Mouse (Mus musculus): ENCODE measurements around the gene Scn10a. TPM values are rescaled to one million over a fixed set of nuclear protein-coding genes. Genes with fewer than 3 reads are reported as not detected.

The Scn10a gene
- total and polyA plus RNA-seq, 3 experiments: 0.11 TPM; not detected in 2

- Histone ChIP-seq H3K4me3 (ENCODE audit: low read depth, low read length) (no peak overlapping the region), H3K27me3 (ENCODE audit: insufficient read depth, low read length) (no peaks in the 10 kb centered on the region), H3K4me1 (ENCODE audit: insufficient read depth, low read depth, low read length) (no peaks in the 10 kb centered on the region), H3K36me3 (replicated peaks) (no peaks in the 10 kb centered on the region), H3K9me3 (replicated peaks) (peaks cover 90% of the 10 kb centered on the region)
- TF ChIP-seq GATA2 (IDR thresholded peaks at IDR 0.05; ENCODE audit: borderline replicate concordance, low read depth, low read length) (no peak), TAL1 (conservative IDR thresholded peaks at IDR 0.05; ENCODE audit: low read depth, low read length) (no peak)
- ATAC-seq (ENCODE audit: extremely low read depth, insufficient number of reproducible peaks, low FRiP score, poor library complexity, severe bottlenecking): no peak
- no peak for DNase-seq (ENCODE audit: low spot score)
Measured at GRCm38 (mm10) chr9:119656111-119656510, 63.0 kb downstream of the Scn10a start.

- peaks cover 89% of the 10 kb centered on the region for H3K9me3 ChIP-seq (replicated peaks)
- H3K4me1 ChIP-seq (ENCODE audit: insufficient read depth, low read depth, low read length): no peaks in the 10 kb centered on the region
- ATAC-seq (ENCODE audit: extremely low read depth, insufficient number of reproducible peaks, low FRiP score, poor library complexity, severe bottlenecking) (no peak), DNase-seq (ENCODE audit: low spot score) (no peak)
- no peak overlapping the region for H3K4me3 ChIP-seq (ENCODE audit: low read depth, low read length)
- H3K27me3 ChIP-seq (ENCODE audit: insufficient read depth, low read length): no peaks in the 10 kb centered on the region
- TF ChIP-seq GATA2 (IDR thresholded peaks at IDR 0.05; ENCODE audit: borderline replicate concordance, low read depth, low read length) (no peak), GATA1 (IDR thresholded peaks at IDR 0.05; ENCODE audit: borderline replicate concordance, low read length) (no peak), POLR2AphosphoS5 (IDR thresholded peaks at IDR 0.05; ENCODE audit: insufficient replicate concordance, low read depth, low read length) (no peak), CTCF (IDR thresholded peaks at IDR 0.05; ENCODE audit: low read depth, low read length) (no peak), TAL1 (conservative IDR thresholded peaks at IDR 0.05; ENCODE audit: low read depth, low read length) (no peak)
- no peaks in the 10 kb centered on the region for H3K36me3 ChIP-seq (replicated peaks)
Measured at GRCm38 (mm10) chr9:119653758-119654157, 65.4 kb downstream of the Scn10a start.

- H3K27me3 ChIP-seq (ENCODE audit: insufficient read depth, low read length): no peaks in the 10 kb centered on the region
- DNase-seq (ENCODE audit: low spot score): no peak
- no peak for TF ChIP-seq GATA2 (IDR thresholded peaks at IDR 0.05; ENCODE audit: borderline replicate concordance, low read depth, low read length)
- no peak for TF ChIP-seq CTCF (IDR thresholded peaks at IDR 0.05; ENCODE audit: low read depth, low read length)
- no peak overlapping the region for H3K4me3 ChIP-seq (ENCODE audit: low read depth, low read length)
- ATAC-seq (ENCODE audit: extremely low read depth, insufficient number of reproducible peaks, low FRiP score, poor library complexity, severe bottlenecking): no peak
- no peaks in the 10 kb centered on the region for H3K36me3 ChIP-seq (replicated peaks)
- peaks cover 62% of the 10 kb centered on the region for H3K9me3 ChIP-seq (replicated peaks)
- no peaks in the 10 kb centered on the region for H3K4me1 ChIP-seq (ENCODE audit: insufficient read depth, low read depth, low read length)
Measured at GRCm38 (mm10) chr9:119646942-119647547, 72.1 kb downstream of the Scn10a start.

- Histone ChIP-seq H3K9me3 (replicated peaks) (peaks cover 56% of the 10 kb centered on the region), H3K27me3 (ENCODE audit: insufficient read depth, low read length) (no peaks in the 10 kb centered on the region), H3K4me1 (ENCODE audit: insufficient read depth, low read depth, low read length) (no peaks in the 10 kb centered on the region), H3K36me3 (replicated peaks) (no peaks in the 10 kb centered on the region), H3K4me3 (ENCODE audit: low read depth, low read length) (no peak overlapping the region)
- no peak for ATAC-seq (ENCODE audit: extremely low read depth, insufficient number of reproducible peaks, low FRiP score, poor library complexity, severe bottlenecking)
- TF ChIP-seq POLR2AphosphoS5 (IDR thresholded peaks at IDR 0.05; ENCODE audit: insufficient replicate concordance, low read depth, low read length) (no peak), GATA2 (IDR thresholded peaks at IDR 0.05; ENCODE audit: borderline replicate concordance, low read depth, low read length) (no peak), CTCF (IDR thresholded peaks at IDR 0.05; ENCODE audit: low read depth, low read length) (no peak), TAL1 (conservative IDR thresholded peaks at IDR 0.05; ENCODE audit: low read depth, low read length) (no peak), GATA1 (IDR thresholded peaks at IDR 0.05; ENCODE audit: borderline replicate concordance, low read length) (no peak)
- DNase-seq (ENCODE audit: low spot score): no peak
Measured at GRCm38 (mm10) chr9:119641985-119642384, 77.1 kb downstream of the Scn10a start.

- TF ChIP-seq TAL1 (conservative IDR thresholded peaks at IDR 0.05; ENCODE audit: low read depth, low read length): no peak
- TF ChIP-seq GATA1 (IDR thresholded peaks at IDR 0.05; ENCODE audit: borderline replicate concordance, low read length): no peak
- no peak for TF ChIP-seq POLR2AphosphoS5 (IDR thresholded peaks at IDR 0.05; ENCODE audit: insufficient replicate concordance, low read depth, low read length)
- no peak for TF ChIP-seq CTCF (IDR thresholded peaks at IDR 0.05; ENCODE audit: low read depth, low read length)
- no peak for TF ChIP-seq GATA2 (IDR thresholded peaks at IDR 0.05; ENCODE audit: borderline replicate concordance, low read depth, low read length)
- no peaks in the 10 kb centered on the region for H3K36me3 ChIP-seq (replicated peaks)
- DNase-seq (ENCODE audit: low spot score): no peak
- ATAC-seq (ENCODE audit: extremely low read depth, insufficient number of reproducible peaks, low FRiP score, poor library complexity, severe bottlenecking): no peak
- H3K4me3 ChIP-seq (ENCODE audit: low read depth, low read length): no peak overlapping the region
- no peaks in the 10 kb centered on the region for H3K27me3 ChIP-seq (ENCODE audit: insufficient read depth, low read length)
- H3K9me3 ChIP-seq (replicated peaks): peaks cover 93% of the 10 kb centered on the region
- H3K4me1 ChIP-seq (ENCODE audit: insufficient read depth, low read depth, low read length): no peaks in the 10 kb centered on the region
Measured at GRCm38 (mm10) chr9:119634216-119634843, 84.8 kb downstream of the Scn10a start.

GRCm38 (mm10) chr9:119633475-119633874 is 85.6 kb downstream of the Scn10a start:
- no peak for TF ChIP-seq GATA1 (IDR thresholded peaks at IDR 0.05; ENCODE audit: borderline replicate concordance, low read length)
- H3K4me3 ChIP-seq (ENCODE audit: low read depth, low read length): no peak overlapping the region
- no peaks in the 10 kb centered on the region for H3K36me3 ChIP-seq (replicated peaks)
- no peaks in the 10 kb centered on the region for H3K27me3 ChIP-seq (ENCODE audit: insufficient read depth, low read length)
- no peak for DNase-seq (ENCODE audit: low spot score)
- H3K9me3 ChIP-seq (replicated peaks): peaks cover 92% of the 10 kb centered on the region
- ATAC-seq (ENCODE audit: extremely low read depth, insufficient number of reproducible peaks, low FRiP score, poor library complexity, severe bottlenecking): no peak
- no peaks in the 10 kb centered on the region for H3K4me1 ChIP-seq (ENCODE audit: insufficient read depth, low read depth, low read length)

GRCm38 (mm10) chr9:119632801-119633200 is 86.3 kb downstream of the Scn10a start:
- DNase-seq (ENCODE audit: low spot score): no peak
- H3K4me1 ChIP-seq (ENCODE audit: insufficient read depth, low read depth, low read length): no peaks in the 10 kb centered on the region
- no peak for TF ChIP-seq TAL1 (conservative IDR thresholded peaks at IDR 0.05; ENCODE audit: low read depth, low read length)
- no peak for TF ChIP-seq GATA1 (IDR thresholded peaks at IDR 0.05; ENCODE audit: borderline replicate concordance, low read length)
- no peak for TF ChIP-seq GATA2 (IDR thresholded peaks at IDR 0.05; ENCODE audit: borderline replicate concordance, low read depth, low read length)
- TF ChIP-seq CTCF (IDR thresholded peaks at IDR 0.05; ENCODE audit: low read depth, low read length): no peak
- no peak for TF ChIP-seq POLR2AphosphoS5 (IDR thresholded peaks at IDR 0.05; ENCODE audit: insufficient replicate concordance, low read depth, low read length)
- H3K9me3 ChIP-seq (replicated peaks): peaks cover 90% of the 10 kb centered on the region
- no peak for ATAC-seq (ENCODE audit: extremely low read depth, insufficient number of reproducible peaks, low FRiP score, poor library complexity, severe bottlenecking)
- H3K4me3 ChIP-seq (ENCODE audit: low read depth, low read length): no peak overlapping the region
- no peaks in the 10 kb centered on the region for H3K27me3 ChIP-seq (ENCODE audit: insufficient read depth, low read length)
- no peaks in the 10 kb centered on the region for H3K36me3 ChIP-seq (replicated peaks)
